ENCODE assay signal across 24 mouse cellular contexts in the genomic region with DNA sequence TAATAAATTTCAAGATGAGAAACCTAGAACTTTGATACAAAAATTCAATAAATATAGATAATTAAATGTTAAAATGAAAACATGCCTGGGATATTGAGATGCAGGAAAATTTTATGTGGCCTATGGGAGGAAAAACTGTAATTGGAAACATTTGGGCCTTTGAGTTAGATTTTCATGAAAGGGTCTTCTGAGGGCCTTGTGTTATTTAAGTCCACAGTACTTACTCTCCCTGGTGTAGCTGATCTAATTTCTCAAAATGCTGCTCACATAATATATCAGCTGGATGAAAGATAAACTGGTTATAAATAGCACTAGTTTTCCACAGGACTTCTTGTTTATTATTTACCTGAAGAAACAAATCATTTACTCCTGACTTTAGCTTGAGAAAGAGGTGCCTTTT.
A peak's percentile ranks its signal among the peaks of the same experiment; 100 is the strongest.
DNase-seq lines count a peak whose midpoint lies in the region; ATAC-seq and TF ChIP-seq lines count a peak whose summit lies in the region.
"Had no signal": no experiment of that assay in that cellular context is flagged by ENCODE, and none has a peak within 500 bp of the region (broad histone marks: within the 10 kb centered on the region; RNA-seq: fewer than 3 reads in every experiment).

No protein-coding gene starts in this region.

- no peak overlapping the region for H3K9ac ChIP-seq in limb, embryonic 11.5 days (ENCODE audit: low read length)
- H3K9ac ChIP-seq in limb, embryonic 12.5 days (replicated peaks): no peak overlapping the region
- no peak overlapping the region for H3K9ac ChIP-seq in midbrain, postnatal 0 days (replicated peaks; ENCODE audit: low read length, poor library complexity, severe bottlenecking)
- H3K9ac ChIP-seq: embryonic facial prominence, embryonic 12.5 days; forebrain, embryonic 13.5 days; forebrain, embryonic 15.5 days; forebrain, postnatal 0 days had no signal

- DNase-seq in embryo, embryonic 11 days: peak; percentile 4
- no peak for DNase-seq in embryo, embryonic 10 days (ENCODE audit: low spot score)
- no peak for DNase-seq in limb, embryonic 11.5 days (ENCODE audit: low spot score)
- no peak for DNase-seq in limb, embryonic 10.5 days (ENCODE audit: low spot score)
- no peak for DNase-seq in midbrain, postnatal 0 days (ENCODE audit: low spot score)
- DNase-seq: adrenal gland, adult 8-10 months; adrenal gland, postnatal 14 days; adrenal gland, postnatal 36 days; B cell, adult 2 months; cerebellum, adult 11-12 months; cerebellum, adult 2 months; cerebellum, adult 9-10 months; cerebellum, postnatal 10 days; cerebellum, postnatal 25 days; forebrain, postnatal 0 days had no signal

- H3K27ac ChIP-seq in limb, embryonic 11.5 days (replicated peaks; ENCODE audit: low read depth, low read length): no peak overlapping the region
- H3K27ac ChIP-seq in limb, embryonic 10.5 days: no peak overlapping the region
- H3K27ac ChIP-seq in limb, embryonic 12.5 days: no peak overlapping the region
- H3K27ac ChIP-seq in midbrain, postnatal 0 days (ENCODE audit: low read depth, low read length): no peak overlapping the region
- H3K27ac ChIP-seq: embryonic facial prominence, embryonic 12.5 days; forebrain, embryonic 13.5 days; forebrain, embryonic 15.5 days had no signal

- H3K27me3 ChIP-seq in limb, embryonic 11.5 days (ENCODE audit: control insufficient read depth, insufficient read depth, low read length): no peaks in the 10 kb centered on the region
- no peaks in the 10 kb centered on the region for H3K27me3 ChIP-seq in limb, embryonic 10.5 days (ENCODE audit: low read depth, poor library complexity, severe bottlenecking)
- no peaks in the 10 kb centered on the region for H3K27me3 ChIP-seq in limb, embryonic 12.5 days
- no peaks in the 10 kb centered on the region for H3K27me3 ChIP-seq in midbrain, postnatal 0 days (ENCODE audit: insufficient read depth, low read length)
- H3K27me3 ChIP-seq: CH12.LX; embryonic facial prominence, embryonic 12.5 days; forebrain, embryonic 13.5 days; forebrain, embryonic 15.5 days; Patski had no signal

- no peak overlapping the region for H3K4me2 ChIP-seq in limb, embryonic 11.5 days (ENCODE audit: low read depth, severe bottlenecking)
- H3K4me2 ChIP-seq in limb, embryonic 12.5 days: no peak overlapping the region
- H3K4me2 ChIP-seq in midbrain, postnatal 0 days (ENCODE audit: low read depth, low read length, poor library complexity, severe bottlenecking): no peak overlapping the region
- H3K4me2 ChIP-seq: embryonic facial prominence, embryonic 12.5 days; forebrain, embryonic 13.5 days; forebrain, embryonic 15.5 days had no signal

- no peak overlapping the region for H3K4me3 ChIP-seq in limb, embryonic 11.5 days (ENCODE audit: low read depth, low read length)
- no peak overlapping the region for H3K4me3 ChIP-seq in limb, embryonic 10.5 days
- no peak overlapping the region for H3K4me3 ChIP-seq in limb, embryonic 12.5 days (replicated peaks)
- no peak overlapping the region for H3K4me3 ChIP-seq in midbrain, postnatal 0 days (ENCODE audit: low read depth, low read length)
- H3K4me3 ChIP-seq: embryonic facial prominence, embryonic 12.5 days; forebrain, embryonic 13.5 days; forebrain, embryonic 15.5 days had no signal

- no peak for TF ChIP-seq CTCF in midbrain, postnatal 0 days (IDR thresholded peaks at IDR 0.05)

- no peaks in the 10 kb centered on the region for H3K36me3 ChIP-seq in limb, embryonic 11.5 days (ENCODE audit: control insufficient read depth, insufficient read depth, low read length)
- no peaks in the 10 kb centered on the region for H3K36me3 ChIP-seq in limb, embryonic 10.5 days
- no peaks in the 10 kb centered on the region for H3K36me3 ChIP-seq in limb, embryonic 12.5 days
- no peaks in the 10 kb centered on the region for H3K36me3 ChIP-seq in midbrain, postnatal 0 days (ENCODE audit: insufficient read depth, low read length)
- H3K36me3 ChIP-seq: embryonic facial prominence, embryonic 12.5 days; forebrain, embryonic 15.5 days; G1E had no signal

- H3K4me1 ChIP-seq in limb, embryonic 11.5 days (ENCODE audit: control insufficient read depth, insufficient read depth, low read length): no peaks in the 10 kb centered on the region
- no peaks in the 10 kb centered on the region for H3K4me1 ChIP-seq in limb, embryonic 10.5 days
- H3K4me1 ChIP-seq in limb, embryonic 12.5 days (replicated peaks): no peaks in the 10 kb centered on the region
- no peaks in the 10 kb centered on the region for H3K4me1 ChIP-seq in midbrain, postnatal 0 days (ENCODE audit: insufficient read depth, low read length)
- H3K4me1 ChIP-seq: embryonic facial prominence, embryonic 12.5 days; forebrain, embryonic 13.5 days; forebrain, embryonic 15.5 days had no signal

- ATAC-seq in limb, embryonic 11.5 days (ENCODE audit: insufficient number of reproducible peaks, low FRiP score, low TSS enrichment, low read depth): peak; percentile 57; the same call in 1 of the 2 replicates
- peak; percentile 6; the same call in 1 of the 2 replicates for ATAC-seq in limb, embryonic 12.5 days (ENCODE audit: insufficient number of reproducible peaks, insufficient read depth, low FRiP score, low TSS enrichment, low read depth)
- ATAC-seq in midbrain, postnatal 0 days (ENCODE audit: low FRiP score): no peak
- ATAC-seq: activated CD4-positive, CD25-positive, alpha-beta regulatory T cell, adult 4 months; CD4-positive, CD25-positive, alpha-beta regulatory T cell, adult 4 months; forebrain, embryonic 13.5 days; forebrain, embryonic 15.5 days; forebrain, postnatal 0 days; Patski had no signal

- no peaks in the 10 kb centered on the region for H3K9me3 ChIP-seq in limb, embryonic 11.5 days (ENCODE audit: control insufficient read depth, low read length)
- H3K9me3 ChIP-seq in limb, embryonic 10.5 days (replicated peaks): no peaks in the 10 kb centered on the region
- no peaks in the 10 kb centered on the region for H3K9me3 ChIP-seq in limb, embryonic 12.5 days
- no peaks in the 10 kb centered on the region for H3K9me3 ChIP-seq in midbrain, postnatal 0 days (ENCODE audit: low read length)
- H3K9me3 ChIP-seq: embryonic facial prominence, embryonic 12.5 days; forebrain, embryonic 13.5 days; forebrain, embryonic 15.5 days; G1E had no signal
